Mouse (Mus musculus) E14TG2a.4 (cell line): ENCODE measurements around the gene Myo5a.

Experiments
- CTCF ChIP-seq: conservative IDR thresholded peaks from 2 replicates; pipeline ENCODE4 v1.5.1; 2014; ENCODE audit warnings: low read length
- NANOG ChIP-seq: IDR thresholded peaks from 2 replicates; pipeline ENCODE4 v1.6.1; 2014; ENCODE audit warnings: borderline replicate concordance, low read length, mixed read lengths

DNA sequence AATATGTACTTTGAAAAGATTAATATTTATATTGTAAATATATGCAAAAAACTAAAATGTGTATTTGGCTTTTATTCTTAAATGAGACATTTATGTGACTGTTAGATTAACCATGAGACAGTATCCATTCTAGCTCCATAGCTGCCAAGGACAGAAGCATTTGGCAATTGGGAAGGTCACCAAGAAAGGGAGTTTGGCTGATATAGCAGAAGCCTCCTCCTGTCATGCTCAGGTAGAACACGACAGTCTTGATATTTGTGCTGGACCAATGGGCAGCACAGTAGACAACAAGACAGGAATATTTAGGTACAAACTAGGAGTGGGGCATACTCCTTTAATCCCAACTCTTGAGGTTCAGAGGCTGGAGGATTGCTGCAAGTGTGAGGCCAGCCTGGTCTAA lies 38.4 kb upstream of the Myo5a start:
- TF ChIP-seq CTCF, result no peak
- no peak for TF ChIP-seq NANOG
